Mouse (Mus musculus) liver, embryonic 14.5 days (tissue): ENCODE data around the gene Mgat4b. TPM values are rescaled to one million over a fixed set of nuclear protein-coding genes. Genes with fewer than 3 reads are reported as not detected.
A peak's percentile ranks its signal among the peaks of the same experiment; 100 is the strongest.

ENCODE experiments used
- ATAC-seq: fragments of 200-750 bp; cut with Nextera tagmentation; 2 replicates; pipeline ENCODE4 v1.8.0; 2017; ENCODE audit warnings: moderate number of reproducible peaks, mild to moderate bottlenecking, moderate library complexity; ENCODE audit not compliant: insufficient read depth
- DNase-seq, 3 experiments: peaks; one replicate each; pipeline ENCODE4 v3.0.0-alpha.2; 2012 to 2013; ENCODE audit warnings: low read depth in 3 of 3, low spot score in 3 of 3
- H3K27ac ChIP-seq: fragments of 300-500 bp; sonication (generic); 2 replicates; pipeline ENCODE4 v1.5.1; 2014; ENCODE audit warnings: moderate library complexity, mild to moderate bottlenecking, control low read depth, inconsistent platforms
- H3K27me3 ChIP-seq: fragments of 300-500 bp; sonication (generic); 2 replicates; pipeline ENCODE4 v1.6.1; 2014; ENCODE audit warnings: mild to moderate bottlenecking, low read length, moderate library complexity; ENCODE audit not compliant: control insufficient read depth, insufficient read depth
- H3K36me3 ChIP-seq: fragments of 300-500 bp; sonication (generic); replicated peaks from 2 replicates; pipeline ENCODE4 v1.6.1; 2014; ENCODE audit warnings: low read depth; ENCODE audit not compliant: control insufficient read depth, insufficient read depth
- H3K4me1 ChIP-seq, 2 experiments: fragments of 200-500 bp in 1 of 2; fragments of 300-500 bp in 1 of 2; sonication (generic) in 1 of 2; replicated peaks; 2 replicates each; pipeline ENCODE4 v1.6.1; 2012 to 2014; ENCODE audit warnings: antibody characterized with exemption in 1 of 2, inconsistent platforms in 1 of 2, low read length in 1 of 2; ENCODE audit not compliant: control insufficient read depth in 2 of 2, insufficient read depth in 2 of 2
- H3K4me2 ChIP-seq: fragments of 300-500 bp; sonication (generic); 2 replicates; pipeline ENCODE4 v1.6.1; 2014; ENCODE audit warnings: low read depth, mild to moderate bottlenecking, control low read depth, moderate library complexity
- H3K4me3 ChIP-seq, 2 experiments: fragments of 200-500 bp in 1 of 2; fragments of 300-500 bp in 1 of 2; sonication (generic) in 1 of 2; 2 replicates each; pipeline ENCODE4 v1.5.1; 2012 to 2014; ENCODE audit warnings: low read depth in 2 of 2, low read length in 2 of 2, mild to moderate bottlenecking in 2 of 2, control low read depth in 1 of 2, inconsistent platforms in 1 of 2, moderate library complexity in 1 of 2; ENCODE audit not compliant: insufficient read depth in 1 of 2
- H3K9ac ChIP-seq: fragments of 300-500 bp; sonication (generic); replicated peaks from 2 replicates; pipeline ENCODE4 v1.6.1; 2014; ENCODE audit warnings: mild to moderate bottlenecking, control low read depth, moderate library complexity
- H3K9me3 ChIP-seq: fragments of 300-500 bp; sonication (generic); 2 replicates; pipeline ENCODE4 v1.6.1; 2016; ENCODE audit warnings: low read length, mixed read lengths; ENCODE audit not compliant: control insufficient read depth
- CTCF ChIP-seq: IDR thresholded peaks from 2 replicates; pipeline ENCODE4 v1.5.1; 2016; ENCODE audit warnings: antibody characterized with exemption, low read depth, control low read depth
- EP300 ChIP-seq: IDR thresholded peaks from 2 replicates; pipeline ENCODE4 v1.6.1; 2016; ENCODE audit warnings: antibody characterized with exemption, low read depth
- WGBS: fragments of 180-500 bp; shearing (Covaris S2); extraction: QIAGEN DNeasy Blood & Tissue Kit; methylation state at CpG from one replicate; pipeline ENCODE4 v1.1.7; 2014; ENCODE audit not compliant: insufficient replicate concordance; 5-methylcytosine and 5-hydroxymethylcytosine counted together
- polyA plus RNA-seq, 2 experiments: library from polyadenylated mRNA; depleted of rRNA in 1 of 2; stranded (reverse) in 1 of 2; unstranded in 1 of 2; fragments of >200 nt; fragmentation: Nextera tagmentation in 1 of 2; extraction: Ambion mirVana in 1 of 2; gene quantifications; 2 replicates each; pipeline versions ENCODE4 v1.2.1 to v1.2.3; 2012 to 2014

Mgat4b gene
- polyA plus RNA-seq, 2 experiments: 5.7 to 14.8 TPM

DNA sequence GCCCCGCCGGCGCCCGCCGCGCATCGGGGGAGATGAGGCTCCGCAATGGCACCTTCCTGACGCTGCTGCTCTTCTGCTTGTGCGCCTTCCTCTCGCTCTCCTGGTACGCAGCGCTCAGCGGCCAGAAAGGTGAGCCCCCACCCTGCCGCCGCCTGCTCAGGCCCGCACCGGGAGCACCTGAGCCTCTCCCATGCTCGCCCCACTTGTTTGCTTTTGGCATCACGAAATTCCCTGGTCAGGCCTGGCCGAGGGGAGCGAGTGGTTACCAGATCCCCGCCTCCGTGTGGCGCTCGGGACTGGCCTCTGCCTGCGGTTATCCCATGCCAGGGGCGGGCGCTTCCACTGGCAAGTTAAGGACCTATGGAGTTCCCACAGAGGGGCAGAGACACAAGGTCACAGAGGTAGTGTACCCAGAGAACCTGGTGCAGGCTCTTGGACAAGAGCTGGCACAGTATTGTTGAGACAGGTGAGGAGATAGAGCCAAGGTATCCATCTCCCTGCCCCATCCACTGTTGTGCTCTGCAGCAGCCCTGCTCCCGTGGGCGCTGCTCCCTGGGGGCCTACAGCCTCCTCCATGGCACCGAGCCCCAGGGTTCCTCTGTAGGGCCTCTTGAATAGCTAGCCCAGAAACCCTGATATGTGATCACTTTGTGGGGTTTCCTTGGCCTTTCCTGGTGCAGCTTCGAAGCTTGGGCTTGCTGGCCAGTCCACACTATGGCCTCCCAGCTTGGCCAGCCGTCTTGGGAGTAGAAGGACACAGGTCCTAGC is 15.1 kb downstream of the Mgat4b start:
- peak overlapping the region; percentile 83 to 89 for H3K4me3 ChIP-seq
- TF ChIP-seq CTCF (peak; percentile 1; the same call in 1 of the 2 replicates), EP300 (no peak)
- H3K36me3 ChIP-seq: peaks cover under 1% of the 10 kb centered on the region
- ATAC-seq: peak; percentile 14
- 1% methylated on average over 34 of the region's 34 CpGs for WGBS
- no peaks in the 10 kb centered on the region for H3K27me3 ChIP-seq
- DNase-seq: no peak
- H3K4me1 ChIP-seq: peaks cover 19 to 20% of the 10 kb centered on the region in 2 experiments
- peak overlapping the region; percentile 98 for H3K27ac ChIP-seq
- H3K4me2 ChIP-seq: peak overlapping the region; percentile 92
- no peaks in the 10 kb centered on the region for H3K9me3 ChIP-seq
- H3K9ac ChIP-seq: peak overlapping the region; percentile 98

DNA sequence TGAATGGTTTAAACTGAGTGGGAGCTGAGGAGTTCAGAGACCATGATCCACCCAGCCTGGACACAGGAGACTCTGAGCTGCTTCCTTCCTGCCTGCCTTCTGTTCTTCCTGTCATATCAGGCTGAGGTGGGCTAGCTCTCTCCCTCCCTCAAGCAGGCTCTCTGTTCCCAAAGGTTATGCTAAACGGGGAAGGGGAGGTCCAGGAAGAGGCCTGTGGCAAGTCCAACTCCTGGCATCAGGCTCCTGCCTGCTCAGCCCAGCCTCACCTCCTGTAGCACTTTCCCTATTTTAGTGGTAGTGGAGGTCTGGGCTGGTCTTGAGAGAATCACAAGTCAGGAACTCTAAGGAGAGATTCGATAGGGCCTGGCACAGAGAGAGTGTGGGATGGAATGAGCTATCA is 15.7 kb downstream of the Mgat4b start:
- no peaks in the 10 kb centered on the region for H3K27me3 ChIP-seq
- H3K9ac ChIP-seq: peak overlapping the region; percentile 98
- peak overlapping the region; percentile 98 for H3K27ac ChIP-seq
- H3K4me3 ChIP-seq: peak overlapping the region; percentile 83 to 89
- peaks cover 19 to 20% of the 10 kb centered on the region in 2 experiments for H3K4me1 ChIP-seq
- TF ChIP-seq CTCF: no peak
- TF ChIP-seq EP300: no peak
- peaks cover 4% of the 10 kb centered on the region for H3K36me3 ChIP-seq
- no peak for DNase-seq
- H3K4me2 ChIP-seq: peak overlapping the region; percentile 92
- no peak for ATAC-seq
- H3K9me3 ChIP-seq: no peaks in the 10 kb centered on the region
- 13% methylated on average over 2 of the region's 2 CpGs for WGBS

DNA sequence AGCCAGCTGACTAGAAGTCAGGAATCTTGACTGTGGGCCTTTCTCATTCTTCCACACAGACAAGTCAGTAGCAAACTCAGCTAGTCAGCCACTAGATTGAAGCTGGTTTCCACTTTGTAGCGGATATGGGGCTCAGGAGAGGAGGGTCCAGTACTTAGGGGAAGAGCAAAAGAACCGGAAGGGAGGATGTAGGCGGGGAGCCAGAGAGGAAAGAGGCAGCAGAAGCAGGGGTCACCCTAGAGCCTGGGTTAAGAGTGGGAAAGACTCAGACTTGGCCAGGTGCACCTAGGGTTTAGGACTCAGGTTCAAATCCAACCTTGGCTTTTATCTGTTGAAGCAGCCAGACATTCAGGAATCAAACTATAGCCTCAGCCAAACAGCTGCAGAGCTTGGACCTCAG is 16.5 kb downstream of the Mgat4b start:
- Histone ChIP-seq H3K4me2 (peak overlapping the region; percentile 92), H3K9ac (0 out of 2 replicates have a peak overlapping the region, but pooled peaks have one; percentile 1), H3K4me1 (peaks cover 19 to 20% of the 10 kb centered on the region in 2 experiments), H3K4me3 (peak overlapping the region in 1 of 2 experiments; percentile 83; a peak in 3 of 4 replicates), H3K27me3 (no peaks in the 10 kb centered on the region), H3K36me3 (peaks cover 11% of the 10 kb centered on the region), H3K27ac (peak overlapping the region; percentile 98), H3K9me3 (no peaks in the 10 kb centered on the region)
- no peak for ATAC-seq
- WGBS: 64% methylated on average over 3 of the region's 3 CpGs
- DNase-seq: no peak
- no peak for TF ChIP-seq EP300
- no peak for TF ChIP-seq CTCF

DNA sequence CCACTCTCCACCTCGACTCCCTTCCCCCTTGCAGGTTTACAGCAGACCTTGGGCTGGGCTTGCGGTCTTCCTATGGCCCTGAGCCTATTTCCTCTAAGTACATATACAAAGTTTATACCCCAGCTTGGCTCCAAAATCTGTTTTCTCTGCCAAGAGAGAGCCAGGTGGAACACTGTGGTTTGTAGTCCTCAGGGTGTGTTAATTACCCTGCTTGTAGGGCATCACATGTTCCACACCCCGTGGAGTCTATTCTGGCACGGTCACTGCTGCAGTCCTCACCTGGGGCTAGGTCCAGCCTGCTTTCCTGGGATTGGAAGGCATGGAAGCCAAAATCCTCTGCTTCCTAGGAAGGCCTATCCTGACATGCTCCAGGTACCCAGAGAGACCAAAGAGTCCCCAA is 17.0 kb downstream of the Mgat4b start:
- TF ChIP-seq EP300 (no peak), CTCF (no peak)
- DNase-seq (no peak), ATAC-seq (no peak)
- Histone ChIP-seq H3K27ac (no peak overlapping the region), H3K9me3 (no peaks in the 10 kb centered on the region), H3K36me3 (peaks cover 16% of the 10 kb centered on the region), H3K27me3 (no peaks in the 10 kb centered on the region), H3K4me3 (no peak overlapping the region), H3K9ac (no peak overlapping the region), H3K4me2 (no peak overlapping the region), H3K4me1 (peaks cover 19% of the 10 kb centered on the region in 2 experiments)
- WGBS: 74% methylated on average over 4 of the region's 4 CpGs

DNA sequence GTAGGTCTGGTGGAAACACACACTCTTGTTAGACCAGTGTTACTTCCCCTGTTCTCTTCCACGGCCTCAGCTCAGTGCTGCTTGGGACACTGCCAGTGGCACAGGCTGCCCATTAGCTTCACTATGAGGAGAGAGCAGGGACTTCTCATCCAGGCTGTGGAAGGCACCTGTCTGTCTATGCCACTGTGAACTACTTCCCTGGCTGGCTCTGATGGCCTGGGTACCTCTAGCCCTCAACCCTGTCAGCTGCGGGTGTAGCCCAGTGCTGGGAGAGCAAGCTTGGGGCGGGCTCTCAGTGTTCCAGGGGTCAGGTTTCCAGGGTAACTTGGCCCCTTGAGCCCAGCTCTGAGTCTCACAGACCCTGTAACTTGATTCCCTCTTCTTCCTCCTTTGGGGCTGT is 18.1 kb downstream of the Mgat4b start:
- H3K4me2 ChIP-seq: no peak overlapping the region; the same call in 1 of the 2 replicates
- H3K4me1 ChIP-seq: peaks cover 9 to 13% of the 10 kb centered on the region in 2 experiments
- H3K4me3 ChIP-seq: no peak overlapping the region
- WGBS: 47% methylated on average over 3 of the region's 3 CpGs
- peaks cover 25% of the 10 kb centered on the region for H3K36me3 ChIP-seq
- TF ChIP-seq EP300 (no peak), CTCF (no peak)
- no peaks in the 10 kb centered on the region for H3K27me3 ChIP-seq
- no peaks in the 10 kb centered on the region for H3K9me3 ChIP-seq
- no peak for DNase-seq
- no peak overlapping the region for H3K27ac ChIP-seq
- H3K9ac ChIP-seq: no peak overlapping the region
- no peak for ATAC-seq
